Mouse (Mus musculus): Measurements from ENCODE around the gene Pkd2. TPM values are rescaled to one million over a fixed set of nuclear protein-coding genes. Genes with fewer than 3 reads are reported as not detected.
"Not testable (repeated sequence)": the region's sequence is repeated elsewhere in the genome, so short reads cannot be mapped to it uniquely, and the experiment has no call there.

Gene Pkd2
- polyA plus RNA-seq (2017; shearing (Covaris generic)), result under 1 TPM in 1 of 3 experiments, not detected in 2; 0.18 TPM

DNA sequence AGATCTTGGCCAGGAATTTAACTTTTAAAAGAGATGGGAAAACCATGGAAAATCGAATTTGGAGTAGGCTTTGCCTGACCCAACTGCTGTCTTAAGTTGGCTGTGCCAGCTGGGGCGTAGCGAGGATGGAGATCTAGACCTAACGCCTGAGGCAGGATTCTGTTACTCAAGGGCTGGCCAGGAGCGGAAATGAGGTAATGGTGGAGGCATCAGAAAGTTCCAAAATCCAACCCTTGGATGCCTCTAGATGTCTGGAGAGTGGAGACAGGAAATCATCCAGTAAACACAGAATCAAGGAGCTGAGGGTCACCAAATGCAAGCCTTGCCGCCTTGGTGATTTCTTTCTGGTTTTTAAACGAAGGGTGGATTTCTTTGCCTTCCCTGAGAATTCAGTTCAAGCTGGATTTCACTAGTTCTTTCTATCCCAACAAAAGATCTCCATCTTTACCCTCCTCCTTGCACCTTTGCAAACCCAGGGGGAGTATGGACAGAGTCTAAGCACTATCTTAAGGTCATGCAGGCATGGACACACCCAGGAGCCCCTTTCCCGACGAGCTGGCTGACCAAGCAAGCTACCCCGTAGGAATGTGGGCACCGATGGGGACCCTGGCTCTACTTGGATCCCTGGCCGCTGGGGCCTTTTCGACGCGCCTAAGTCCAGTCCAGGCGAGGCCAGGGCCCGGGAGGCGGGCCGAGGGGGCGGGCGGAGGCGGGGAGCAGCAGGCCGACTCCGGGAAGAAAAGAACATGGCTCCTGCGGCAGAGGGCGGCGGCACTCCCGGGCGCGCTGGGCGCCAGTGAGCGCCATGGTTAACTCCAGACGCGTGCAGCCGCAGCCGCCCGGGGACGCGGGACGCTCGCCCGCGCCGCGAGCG is at the start of gene Pkd2:
Gene Pkd2 (plus strand): TSS at position 619 of the 874 bp plus-strand sequence.
- no peak for ATAC-seq

DNA sequence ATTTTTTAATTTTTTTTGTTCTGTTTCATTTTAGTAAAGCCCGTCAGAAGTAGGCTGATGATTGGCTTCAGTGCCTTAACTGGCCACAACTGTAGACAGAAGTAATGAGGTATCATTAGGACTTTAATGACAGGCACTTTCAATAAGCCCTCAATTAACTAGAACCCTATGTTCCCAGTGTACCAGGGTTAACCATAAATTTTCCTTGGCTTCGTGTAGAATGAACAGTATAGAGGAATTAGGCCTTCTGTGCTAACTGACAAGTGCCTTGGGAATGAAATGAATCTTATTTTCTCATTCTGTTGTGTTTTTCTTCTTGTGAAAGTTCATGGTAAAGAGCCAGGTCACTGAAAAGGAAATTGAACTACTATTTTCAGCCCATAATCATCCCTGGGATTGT is 43.3 kb upstream of the Pkd2 start:
- no peak for ATAC-seq

- ATAC-seq, result no peak
Measured at GRCm38 (mm10) chr5:104417028-104417427, 42.2 kb upstream of the Pkd2 start.

GRCm38 (mm10) chr5:104417721-104418120 is 41.5 kb upstream of the Pkd2 start:
- no peak for ATAC-seq

DNA sequence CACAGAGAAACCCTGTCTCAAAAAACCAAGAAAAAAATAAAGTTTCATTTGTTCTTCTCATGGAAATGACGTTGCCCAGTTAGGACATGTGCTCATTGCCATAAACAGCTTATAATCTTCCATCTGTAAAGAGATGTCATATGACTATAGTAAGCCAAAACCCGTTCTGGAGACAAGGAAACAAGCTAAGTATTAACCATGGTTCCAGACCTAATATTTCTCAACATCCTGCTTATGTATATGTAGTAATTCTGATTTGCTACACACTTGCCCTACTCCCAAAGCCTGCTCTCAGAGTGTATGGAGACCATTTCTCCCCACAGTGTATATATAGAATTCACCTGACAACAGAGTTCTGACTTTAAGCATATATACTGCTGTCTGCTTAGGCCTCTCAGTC is 37.2 kb upstream of the Pkd2 start:
- no peak for ATAC-seq

GRCm38 (mm10) chr5:104423861-104424260 is 35.4 kb upstream of the Pkd2 start:
- ATAC-seq, result no peak

DNA sequence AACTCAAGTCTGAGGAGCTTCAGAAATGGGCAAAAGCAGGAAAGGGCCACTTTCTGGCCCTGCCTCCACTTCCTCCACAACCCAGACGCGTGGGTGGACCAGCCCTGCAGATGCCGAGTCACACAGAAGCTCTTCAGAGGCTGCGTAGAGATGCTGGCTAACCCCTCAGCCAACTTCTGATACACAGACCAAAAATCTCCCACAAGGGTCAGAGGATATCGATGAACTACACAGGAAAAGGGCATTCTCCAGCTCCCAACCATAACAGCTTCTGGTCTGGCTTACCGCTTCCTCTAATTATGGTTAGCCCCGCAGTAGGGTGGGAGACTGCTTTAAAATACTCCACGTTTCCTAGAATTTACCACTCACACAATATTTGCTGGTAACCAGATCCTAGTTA is 33.3 kb upstream of the Pkd2 start:
- ATAC-seq, result no peak

- no peak for ATAC-seq
Measured at GRCm38 (mm10) chr5:104432886-104433285, 26.4 kb upstream of the Pkd2 start.

DNA sequence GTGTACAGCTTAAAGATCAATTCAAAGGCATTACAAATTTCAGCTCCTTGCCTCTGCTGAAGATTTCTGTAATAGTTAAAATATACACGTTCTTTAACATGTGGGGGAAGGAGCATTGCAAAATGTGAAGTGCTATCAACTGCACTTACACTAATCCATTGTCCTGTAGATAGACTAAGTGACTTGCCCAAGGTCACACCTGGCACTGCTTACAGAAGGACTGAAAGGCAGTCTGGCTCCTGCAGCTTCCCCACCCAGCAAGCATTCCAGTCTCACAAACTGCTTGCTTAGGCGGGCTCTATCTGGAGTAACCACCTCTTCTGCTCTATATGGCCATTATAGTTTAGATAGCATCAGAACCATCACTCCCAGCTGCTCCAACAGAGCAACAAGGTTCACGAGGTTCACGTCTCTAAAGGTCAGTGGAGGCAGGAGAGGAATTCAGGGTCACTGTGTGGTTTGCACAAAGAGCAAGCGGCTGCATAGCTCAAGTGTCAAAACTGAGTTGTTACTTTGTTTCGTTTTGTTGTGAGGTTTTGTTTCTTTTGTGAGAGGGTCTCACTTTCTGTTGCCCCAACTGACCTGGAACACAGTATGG is 25.2 kb upstream of the Pkd2 start:
- ATAC-seq, result no peak

DNA sequence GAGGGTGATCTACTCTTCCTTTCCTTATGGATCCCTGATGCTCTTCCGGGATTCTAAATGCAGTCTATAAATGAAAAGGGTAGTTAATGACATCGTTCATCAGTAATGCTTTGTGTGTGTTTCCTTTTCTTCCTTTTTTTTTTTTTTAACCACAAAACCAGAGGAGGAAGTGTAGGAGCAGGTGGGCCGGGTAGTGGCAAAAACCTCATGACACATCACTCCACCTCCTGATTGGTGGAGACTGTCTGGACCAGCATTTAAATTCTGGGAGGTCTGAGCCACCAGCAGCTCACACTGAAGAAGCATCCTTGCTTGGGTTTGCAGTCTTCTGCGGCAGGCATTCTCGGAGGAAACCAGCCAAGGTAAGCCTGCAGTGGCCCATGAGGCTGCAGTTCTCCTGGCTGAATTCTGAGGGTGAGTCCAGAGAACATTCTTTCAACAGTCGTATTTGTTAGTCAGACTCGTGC is 24.4 kb upstream of the Pkd2 start, which contains the start of gene Spp1:
Gene Spp1 (plus strand): TSS at position 284 of the 467 bp plus-strand sequence.
- no peak for ATAC-seq

- no peak for ATAC-seq
Measured at GRCm38 (mm10) chr5:104436406-104437076, 22.7 kb upstream of the Pkd2 start.

DNA sequence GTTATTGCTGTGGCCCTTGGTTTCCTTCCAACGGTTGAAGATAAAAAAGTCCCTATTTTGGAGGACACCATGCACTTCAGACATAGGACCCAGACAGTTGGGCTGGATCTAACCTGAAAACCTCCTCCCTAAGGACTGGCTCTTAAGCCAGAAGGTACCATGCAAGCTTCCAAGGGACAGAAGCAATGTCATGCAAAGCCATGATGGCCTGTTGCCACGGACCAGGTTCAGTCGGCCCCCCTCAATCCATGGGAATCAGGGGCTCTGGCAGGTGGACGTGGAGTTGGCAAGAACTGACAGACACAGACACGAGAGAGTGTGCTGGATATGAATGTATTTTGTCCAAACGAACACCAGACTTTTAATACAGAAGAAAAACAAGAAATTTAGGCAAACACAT is 16.9 kb upstream of the Pkd2 start:
- ATAC-seq, result no peak

DNA sequence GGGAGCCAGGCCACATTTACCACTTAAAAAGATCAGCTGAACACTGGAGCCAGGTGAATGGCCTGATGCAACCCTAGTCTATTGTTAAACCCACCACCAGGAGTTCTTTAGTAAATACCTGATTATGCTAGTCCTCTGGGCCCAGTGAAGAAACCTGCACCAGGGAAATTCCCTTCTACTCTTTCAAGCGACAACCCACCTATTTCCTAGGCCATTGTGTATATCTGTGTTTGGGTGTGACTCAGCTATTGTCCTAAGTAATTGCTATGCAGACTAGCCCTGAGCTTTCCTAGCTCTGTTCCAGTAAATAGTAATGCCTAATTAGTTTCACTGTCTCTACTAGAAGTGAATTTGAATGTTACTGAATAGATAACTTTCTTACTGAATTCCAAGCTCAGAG is 16.4 kb upstream of the Pkd2 start:
- ATAC-seq, result no peak

GRCm38 (mm10) chr5:104446156-104446555 is 13.1 kb upstream of the Pkd2 start:
- no peak for ATAC-seq

GRCm38 (mm10) chr5:104448346-104448745 is 10.9 kb upstream of the Pkd2 start:
- ATAC-seq, result not testable (repeated sequence)

DNA sequence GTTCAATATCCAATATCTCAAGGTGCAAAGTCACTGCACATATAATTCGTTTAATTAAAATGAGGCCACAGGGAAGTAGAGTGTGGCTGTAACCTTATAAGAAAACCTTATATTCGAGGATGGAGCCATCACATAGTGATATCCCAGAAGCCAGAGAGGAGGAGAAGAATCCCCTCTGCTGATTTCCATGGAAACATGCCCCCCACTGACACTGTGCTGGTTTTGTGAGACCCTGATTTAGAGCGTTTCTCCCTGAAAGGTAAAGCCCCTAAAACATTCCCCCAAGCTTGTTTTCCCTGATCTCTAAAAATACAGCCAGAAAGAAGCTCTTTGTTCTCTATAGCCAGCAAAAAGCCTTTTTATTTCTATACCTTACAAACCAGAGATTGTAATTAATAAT is 9.8 kb upstream of the Pkd2 start:
- no peak for ATAC-seq

DNA sequence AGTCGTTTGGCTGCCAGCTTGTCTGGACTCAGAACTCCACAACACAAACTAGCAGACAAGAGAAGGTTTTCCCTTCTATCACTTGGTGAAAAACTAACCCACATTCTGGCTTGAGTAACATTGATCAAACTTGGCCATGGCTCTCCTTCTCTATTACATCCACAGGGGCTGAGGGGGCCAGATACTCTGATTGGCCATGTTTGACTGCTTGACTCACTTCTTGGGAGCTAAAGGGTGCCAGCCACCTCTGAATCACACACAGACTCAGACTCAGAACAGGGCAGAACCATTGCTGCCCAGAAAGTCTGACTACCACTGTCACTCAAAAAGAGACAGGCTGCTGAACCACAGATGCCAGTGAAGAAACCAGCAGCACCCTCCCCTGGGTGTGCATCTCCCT is 6.2 kb upstream of the Pkd2 start:
- ATAC-seq, result no peak

- ATAC-seq, result no peak
Measured at GRCm38 (mm10) chr5:104454564-104454963, 4.7 kb upstream of the Pkd2 start.

DNA sequence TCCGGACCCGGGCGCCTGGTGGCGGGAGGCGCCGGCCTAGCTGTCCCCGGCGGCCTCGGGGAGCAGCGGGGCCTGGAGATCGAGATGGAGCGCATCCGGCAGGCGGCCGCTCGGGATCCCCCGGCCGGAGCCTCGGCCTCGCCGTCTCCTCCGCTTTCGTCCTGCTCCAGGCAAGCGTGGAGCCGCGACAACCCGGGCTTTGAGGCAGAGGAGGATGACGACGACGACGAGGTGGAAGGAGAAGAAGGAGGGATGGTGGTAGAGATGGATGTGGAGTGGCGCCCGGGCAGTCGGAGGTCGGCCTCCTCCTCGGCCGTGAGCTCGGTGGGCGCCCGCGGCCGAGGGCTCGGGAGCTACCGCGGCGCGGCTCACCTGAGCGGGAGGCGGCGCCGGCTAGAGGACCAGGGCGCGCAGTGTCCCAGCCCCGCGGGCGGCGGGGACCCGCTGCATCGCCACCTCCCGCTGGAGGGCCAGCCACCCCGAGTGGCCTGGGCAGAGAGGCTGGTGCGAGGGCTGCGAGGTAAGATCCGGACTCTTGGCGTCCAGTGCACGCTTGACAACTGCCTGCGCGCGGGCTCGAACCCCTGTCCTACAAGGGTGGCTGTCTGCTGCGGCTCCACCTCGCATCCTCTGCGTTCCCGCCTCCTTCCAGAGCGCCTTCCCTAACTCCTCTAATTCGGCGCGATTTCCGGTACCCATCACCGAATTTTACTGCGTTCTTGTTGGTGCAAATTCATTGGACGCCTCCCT is 631 bp downstream of the Pkd2 start:
- no peak for ATAC-seq

DNA sequence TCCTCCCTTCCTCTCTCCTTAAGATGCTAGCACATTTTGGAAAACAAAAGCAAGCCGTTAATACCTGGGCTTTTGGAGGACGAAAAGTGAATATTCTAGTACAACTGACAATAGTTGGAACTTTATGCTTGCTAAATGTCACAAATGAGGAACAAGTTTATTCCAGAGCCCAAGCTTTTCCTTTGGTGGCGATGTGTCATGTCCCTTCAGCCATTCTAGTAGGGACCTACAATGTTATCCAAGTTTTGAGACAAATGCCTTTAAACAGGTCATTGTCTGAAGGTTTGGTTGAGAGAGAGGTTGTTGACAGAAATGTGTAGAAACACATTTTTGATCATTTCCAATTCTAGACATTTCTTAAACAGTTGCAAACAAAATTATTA is 1.2 kb downstream of the Pkd2 start:
- no peak for ATAC-seq

DNA sequence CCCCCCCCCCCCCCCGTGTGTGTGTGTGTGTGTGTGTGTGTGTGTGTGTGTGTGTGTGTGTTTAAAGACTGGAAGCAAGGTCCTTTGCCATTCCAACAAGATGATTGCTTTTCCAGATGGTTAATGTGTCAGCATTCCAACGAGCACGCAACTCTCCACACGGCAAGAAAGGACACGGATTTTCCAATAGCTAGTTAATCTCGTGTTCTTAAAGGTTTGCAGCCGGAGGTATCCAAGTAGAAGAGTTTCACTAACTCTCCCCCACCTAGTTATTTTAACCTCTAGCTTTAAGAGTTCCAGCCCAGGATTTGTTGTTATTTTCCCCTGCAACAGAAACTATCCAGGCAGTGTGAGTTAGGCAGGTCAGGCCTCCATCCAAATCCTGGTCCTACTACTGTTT is 1.6 kb downstream of the Pkd2 start:
- no peak for ATAC-seq

DNA sequence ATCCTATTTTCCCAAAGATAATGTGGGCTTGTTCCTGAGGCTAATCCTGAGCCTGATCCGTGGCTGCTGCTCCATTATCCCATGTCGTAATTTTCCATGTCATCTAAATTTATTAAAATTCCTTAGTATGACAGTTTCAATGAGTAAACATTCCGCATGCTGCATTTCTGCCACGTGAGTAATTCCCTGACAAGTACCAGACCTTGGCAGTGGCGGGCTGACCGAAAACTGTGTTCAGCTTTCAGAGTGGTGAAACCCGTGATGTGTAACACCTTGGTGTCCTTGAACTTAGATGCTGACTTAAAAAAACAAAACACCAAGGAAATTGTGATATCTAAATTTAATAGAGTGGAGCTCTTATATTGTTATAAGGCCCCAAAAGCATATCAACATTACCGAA is 6.0 kb downstream of the Pkd2 start:
- ATAC-seq, result no peak

DNA sequence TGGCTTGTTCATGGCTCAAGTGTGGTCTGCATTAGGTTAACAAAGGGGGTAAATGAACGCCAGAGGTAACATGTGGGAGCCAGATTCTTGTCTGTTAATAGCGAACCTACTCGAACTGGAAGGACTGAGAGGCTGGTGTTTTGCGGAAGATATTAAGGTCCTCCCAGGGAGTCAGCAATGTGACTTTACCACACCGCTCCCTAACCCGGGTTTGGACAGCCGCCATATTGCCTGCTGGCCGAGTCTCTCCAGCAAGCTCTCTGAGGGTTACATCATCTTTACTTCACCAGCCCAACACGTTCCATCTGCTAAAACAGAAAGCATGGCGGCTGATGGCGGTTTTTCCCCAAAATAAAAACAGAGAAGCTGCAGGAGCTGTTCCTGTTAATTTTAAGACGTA is 6.5 kb downstream of the Pkd2 start:
- no peak for ATAC-seq
